Mouse (Mus musculus): ENCODE measurements around the gene Sema4d. TPM values are rescaled to one million over a fixed set of nuclear protein-coding genes. Genes with fewer than 3 reads are reported as not detected.

Sema4d gene
- polyA plus RNA-seq, 1 experiment from 2014 or later, result 3.9 TPM

- Histone ChIP-seq H3K36me3 (replicated peaks; ENCODE audit: insufficient read depth, low read length) (peaks cover 67% of the 10 kb centered on the region), H3K4me1 (ENCODE audit: insufficient read depth) (no peaks in the 10 kb centered on the region), H3K27ac (ENCODE audit: low read depth) (no peak overlapping the region), H3K9me3 (ENCODE audit: low read length) (no peaks in the 10 kb centered on the region), H3K4me2 (ENCODE audit: low read depth, low read length) (no peak overlapping the region), H3K27me3 (ENCODE audit: insufficient read depth, low read length) (no peaks in the 10 kb centered on the region), H3K9ac (replicated peaks) (no peak overlapping the region), H3K4me3 (ENCODE audit: low read depth, low read length) (no peak overlapping the region)
- WGBS (ENCODE audit: insufficient replicate concordance), result 75% methylated on average over 2 of the region's 2 CpGs
- DNase-seq (no peak), ATAC-seq (no peak; the same call in 1 of the 2 replicates)
- no peak for TF ChIP-seq CTCF (IDR thresholded peaks at IDR 0.05; ENCODE audit: low read depth)
- no peak for TF ChIP-seq EP300 (IDR thresholded peaks at IDR 0.05; ENCODE audit: low read depth)
Measured at GRCm38 (mm10) chr13:51663561-51663960, 130.0 kb downstream of the Sema4d start.

- Histone ChIP-seq H3K4me1 (ENCODE audit: insufficient read depth) (no peaks in the 10 kb centered on the region), H3K9ac (replicated peaks) (no peak overlapping the region), H3K27ac (ENCODE audit: low read depth) (no peak overlapping the region), H3K27me3 (ENCODE audit: insufficient read depth, low read length) (no peaks in the 10 kb centered on the region), H3K36me3 (replicated peaks; ENCODE audit: insufficient read depth, low read length) (peaks cover 78% of the 10 kb centered on the region), H3K4me3 (ENCODE audit: low read depth, low read length) (no peak overlapping the region), H3K4me2 (ENCODE audit: low read depth, low read length) (no peak overlapping the region), H3K9me3 (ENCODE audit: low read length) (no peaks in the 10 kb centered on the region)
- ATAC-seq (no peak), DNase-seq (no peak)
- 94% methylated on average over 7 of the region's 7 CpGs for WGBS (ENCODE audit: insufficient replicate concordance)
- TF ChIP-seq EP300 (IDR thresholded peaks at IDR 0.05; ENCODE audit: low read depth) (no peak), CTCF (IDR thresholded peaks at IDR 0.05; ENCODE audit: low read depth) (no peak)
Measured at GRCm38 (mm10) chr13:51659573-51659972, 134.0 kb downstream of the Sema4d start.

- H3K4me3 ChIP-seq (ENCODE audit: low read depth, low read length), result no peak overlapping the region
- H3K27me3 ChIP-seq (ENCODE audit: insufficient read depth, low read length), result no peaks in the 10 kb centered on the region
- 74% methylated on average over 3 of the region's 3 CpGs for WGBS (ENCODE audit: insufficient replicate concordance)
- no peak for TF ChIP-seq CTCF (IDR thresholded peaks at IDR 0.05; ENCODE audit: low read depth)
- TF ChIP-seq EP300 (IDR thresholded peaks at IDR 0.05; ENCODE audit: low read depth), result no peak
- H3K9ac ChIP-seq (replicated peaks), result no peak overlapping the region
- no peaks in the 10 kb centered on the region for H3K9me3 ChIP-seq (ENCODE audit: low read length)
- no peaks in the 10 kb centered on the region for H3K4me1 ChIP-seq (ENCODE audit: insufficient read depth)
- ATAC-seq (no peak), DNase-seq (no peak)
- peaks cover 84% of the 10 kb centered on the region for H3K36me3 ChIP-seq (replicated peaks; ENCODE audit: insufficient read depth, low read length)
- H3K4me2 ChIP-seq (ENCODE audit: low read depth, low read length), result no peak overlapping the region
- no peak overlapping the region for H3K27ac ChIP-seq (ENCODE audit: low read depth)
Measured at GRCm38 (mm10) chr13:51658094-51658493, 135.5 kb downstream of the Sema4d start.

GRCm38 (mm10) chr13:51656516-51657235, 136.9 kb downstream of the Sema4d start:
- Histone ChIP-seq H3K9me3 (ENCODE audit: low read length) (no peaks in the 10 kb centered on the region), H3K4me3 (ENCODE audit: low read depth, low read length) (no peak overlapping the region), H3K9ac (replicated peaks) (no peak overlapping the region), H3K4me2 (ENCODE audit: low read depth, low read length) (no peak overlapping the region), H3K27ac (ENCODE audit: low read depth) (no peak overlapping the region), H3K36me3 (replicated peaks; ENCODE audit: insufficient read depth, low read length) (peaks cover 75% of the 10 kb centered on the region), H3K27me3 (ENCODE audit: insufficient read depth, low read length) (no peaks in the 10 kb centered on the region), H3K4me1 (ENCODE audit: insufficient read depth) (no peaks in the 10 kb centered on the region)
- DNase-seq, result no peak
- no peak for TF ChIP-seq EP300 (IDR thresholded peaks at IDR 0.05; ENCODE audit: low read depth)
- no peak for TF ChIP-seq CTCF (IDR thresholded peaks at IDR 0.05; ENCODE audit: low read depth)
- no peak for ATAC-seq
- 91% methylated on average over 13 of the region's 13 CpGs for WGBS (ENCODE audit: insufficient replicate concordance)

GRCm38 (mm10) chr13:51653961-51654360, 139.6 kb downstream of the Sema4d start:
- ATAC-seq, result no peak

GRCm38 (mm10) chr13:51653159-51653558, 140.4 kb downstream of the Sema4d start:
- Histone ChIP-seq H3K9me3 (ENCODE audit: low read length) (no peaks in the 10 kb centered on the region), H3K9ac (replicated peaks) (no peak overlapping the region), H3K4me1 (ENCODE audit: insufficient read depth) (peaks cover 14% of the 10 kb centered on the region), H3K4me2 (ENCODE audit: low read depth, low read length) (no peak overlapping the region), H3K36me3 (replicated peaks; ENCODE audit: insufficient read depth, low read length) (peaks cover 67% of the 10 kb centered on the region), H3K4me3 (ENCODE audit: low read depth, low read length) (no peak overlapping the region), H3K27me3 (ENCODE audit: insufficient read depth, low read length) (no peaks in the 10 kb centered on the region), H3K27ac (ENCODE audit: low read depth) (no peak overlapping the region)
- DNase-seq, result no peak
- 89% methylated on average over 6 of the region's 6 CpGs for WGBS (ENCODE audit: insufficient replicate concordance)
- ATAC-seq, result no peak
- no peak for TF ChIP-seq EP300 (IDR thresholded peaks at IDR 0.05; ENCODE audit: low read depth)

More at GRCm38 (mm10) chr13:51653961-51654360, 139.6 kb downstream of the Sema4d start:
- 95% methylated on average over 9 of the region's 9 CpGs for WGBS (ENCODE audit: insufficient replicate concordance)
- Histone ChIP-seq H3K27me3 (ENCODE audit: insufficient read depth, low read length) (no peaks in the 10 kb centered on the region), H3K4me2 (ENCODE audit: low read depth, low read length) (no peak overlapping the region), H3K4me3 (ENCODE audit: low read depth, low read length) (no peak overlapping the region), H3K27ac (ENCODE audit: low read depth) (no peak overlapping the region), H3K9ac (replicated peaks) (no peak overlapping the region), H3K36me3 (replicated peaks; ENCODE audit: insufficient read depth, low read length) (peaks cover 74% of the 10 kb centered on the region), H3K4me1 (ENCODE audit: insufficient read depth) (peaks cover 6% of the 10 kb centered on the region), H3K9me3 (ENCODE audit: low read length) (no peaks in the 10 kb centered on the region)
- TF ChIP-seq EP300 (IDR thresholded peaks at IDR 0.05; ENCODE audit: low read depth) (no peak), CTCF (IDR thresholded peaks at IDR 0.05; ENCODE audit: low read depth) (no peak)
- DNase-seq, result no peak

Measured in liver, postnatal 0 days (tissue).